Mouse (Mus musculus) pancreas, adult 10 weeks (tissue): ENCODE measurements around the gene Ppp3r1. TPM values are rescaled to one million over a fixed set of nuclear protein-coding genes. Genes with fewer than 3 reads are reported as not detected.

Experiments used
- polyA plus RNA-seq: library from polyadenylated mRNA; stranded (reverse); fragments of 350-450 nt; fragmentation: Illumina TruSeq; extraction: RNeasy Lipid Tissue Mini Kit (QIAGEN cat#74804); gene quantifications from one replicate; pipeline ENCODE4 v1.2.3, GENCODE M21; 2015; ENCODE audit warnings: low read depth, low replicate concordance; ENCODE audit not compliant: insufficient read depth

Ppp3r1 gene
- polyA plus RNA-seq = 12.6 TPM

GRCm38 (mm10) chr11:17158858-17159737 lies at the start of gene Ppp3r1:
Ppp3r1 (plus strand) TSS chr11:17159263.

DNA sequence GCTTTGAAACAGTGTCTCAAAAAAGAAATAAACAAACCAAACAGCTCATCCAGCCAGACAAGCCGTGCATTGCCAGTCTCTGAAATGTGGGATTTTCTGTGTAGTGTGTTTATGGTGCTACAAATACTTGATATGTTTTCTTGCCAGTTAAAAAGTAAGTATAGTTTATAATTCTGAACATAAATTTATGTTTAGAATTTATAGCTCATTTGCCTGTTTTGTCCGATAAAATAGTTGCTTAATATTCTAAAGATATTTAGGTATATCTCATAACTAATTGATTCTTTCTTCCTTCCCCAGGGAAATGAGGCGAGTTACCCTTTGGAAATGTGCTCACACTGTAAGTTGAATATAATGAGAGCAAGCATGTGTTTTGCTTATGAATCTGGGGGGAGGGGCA lies 22.7 kb downstream of the Ppp3r1 start, which contains the start of gene Wdr92:
Gene Wdr92 (plus strand): TSS at position 301 of the 400 bp plus-strand sequence.

DNA sequence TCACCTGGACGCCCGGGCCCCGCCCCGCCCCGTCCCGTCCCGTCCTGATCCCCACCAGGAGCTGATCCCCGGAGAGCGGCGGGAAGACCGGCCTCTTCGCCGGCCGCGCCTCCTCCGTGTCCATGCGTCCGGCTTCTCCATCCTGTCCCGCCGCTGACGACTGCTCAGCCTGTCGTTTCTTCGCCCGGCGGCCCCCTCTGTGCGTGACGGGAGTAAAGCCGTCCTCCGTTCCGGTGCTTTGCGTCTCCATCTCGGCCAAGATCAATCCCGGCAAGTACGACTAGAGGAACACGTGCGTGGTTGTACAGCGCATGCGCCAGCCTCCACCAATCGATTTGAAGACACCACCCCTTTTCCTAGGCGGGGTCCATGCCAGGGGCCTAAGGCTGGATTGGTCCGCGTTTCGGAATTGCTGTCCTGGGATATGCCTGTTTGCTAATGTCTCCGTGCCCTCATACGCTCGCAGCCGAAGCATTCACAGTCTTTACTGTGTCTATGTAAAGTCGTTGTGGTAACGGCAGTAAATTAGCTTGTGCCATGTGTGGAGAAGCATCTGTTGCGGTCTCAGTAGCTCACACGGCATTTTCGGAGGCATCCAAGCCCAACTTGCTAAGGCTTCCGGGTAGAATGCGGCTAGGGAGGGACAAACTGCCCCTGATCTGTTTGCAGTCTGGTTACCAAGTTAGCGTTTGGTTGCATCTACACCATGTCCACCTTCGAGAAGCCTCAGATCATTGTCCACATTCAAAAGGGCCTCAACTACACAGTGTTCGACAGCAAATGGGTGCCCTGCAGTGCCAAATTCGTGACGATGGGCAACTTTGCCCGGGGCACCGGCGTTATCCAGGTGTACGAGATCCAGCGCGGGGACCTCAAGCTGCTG lies 52.4 kb downstream of the Ppp3r1 start, which contains the start of gene Pno1:
Gene Pno1 (minus strand): TSS at position 311 of the 883 bp plus-strand sequence.

Other genes starting within 250 kb of the Ppp3r1 start
- gene Fbxo48, start 207.9 kb upstream of the Ppp3r1 start, polyA plus RNA-seq = not detected
- 2.5 TPM for gene Cnrip1, start 107.7 kb upstream of the Ppp3r1 start, polyA plus RNA-seq
- gene Plek, start 106.9 kb upstream of the Ppp3r1 start, polyA plus RNA-seq = 1.4 TPM
- 2.0 TPM for gene Wdr92, start 22.8 kb downstream of the Ppp3r1 start, polyA plus RNA-seq
- gene Pno1, start 52.3 kb downstream of the Ppp3r1 start, polyA plus RNA-seq = 5.2 TPM
- gene C1d, start 98.3 kb downstream of the Ppp3r1 start, polyA plus RNA-seq = 17.9 TPM